Mouse (Mus musculus) small intestine, adult 2 months (tissue): ENCODE measurements around the gene Nrxn1.

Source experiments
- CTCF ChIP-seq: fragments of 200-500 bp; IDR thresholded peaks from 2 replicates; pipeline ENCODE4 v1.5.1; 2012; ENCODE audit warnings: low read depth, mild to moderate bottlenecking, control low read depth, inconsistent platforms, low read length, moderate library complexity, mixed read lengths; ENCODE audit not compliant: insufficient replicate concordance, insufficient read length; ENCODE audit errors: extremely low read depth
- POLR2A ChIP-seq: fragments of 200-500 bp; IDR thresholded peaks from 2 replicates; pipeline ENCODE4 v1.6.1; 2012; ENCODE audit warnings: low read depth, mild to moderate bottlenecking, control low read depth, inconsistent platforms, low read length, moderate library complexity

DNA sequence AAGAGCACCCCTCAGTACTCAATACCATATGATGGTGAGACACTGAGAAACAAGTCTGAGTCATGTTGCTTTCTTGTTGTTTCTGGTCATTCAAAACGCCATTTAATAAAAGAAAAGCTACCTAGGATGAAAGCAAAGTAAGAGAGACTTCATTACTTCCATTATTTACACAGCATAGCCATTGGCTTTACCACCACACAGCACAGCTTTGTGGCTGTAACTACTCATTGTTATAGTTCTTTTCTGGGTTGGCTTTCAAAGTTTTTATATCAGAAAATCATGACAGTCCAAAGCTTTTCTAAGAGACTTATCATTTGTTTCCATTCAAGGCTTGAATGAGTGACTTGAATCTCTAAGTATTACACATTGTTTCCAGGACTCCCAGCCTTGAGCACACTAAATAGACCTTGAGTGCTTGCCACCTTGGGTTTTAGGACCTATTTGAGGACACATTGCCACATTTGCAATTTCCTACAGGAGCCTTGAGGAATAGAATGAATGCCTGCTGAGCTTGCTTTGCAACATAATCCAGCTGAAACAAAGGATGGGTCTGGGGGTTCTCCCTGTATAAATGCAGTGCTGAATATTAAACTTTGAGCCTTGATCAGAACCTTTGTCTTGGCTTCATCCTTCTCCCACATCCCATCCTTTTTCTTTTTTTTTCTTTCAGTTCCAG lies 468.1 kb downstream of the Nrxn1 start:
- TF ChIP-seq POLR2A (no peak), CTCF (no peak)
